ENCODE assay signal across 10 mouse cellular contexts in genomic region chr7:36694642-36695191, GRCm38 (mm10). TPM values are rescaled to one million over a fixed set of nuclear protein-coding genes. Genes with fewer than 3 reads are reported as not detected.
DNase-seq lines count a peak whose midpoint lies in the region; ATAC-seq and TF ChIP-seq lines count a peak whose summit lies in the region.
"Had no signal": no experiment of that assay in that cellular context is flagged by ENCODE, and none has a peak within 500 bp of the region (broad histone marks: within the 10 kb centered on the region; RNA-seq: fewer than 3 reads in every experiment).

No protein-coding gene starts in this region.

- peaks cover 64% of the 10 kb centered on the region for H3K27me3 ChIP-seq in heart, embryonic 16.5 days (ENCODE audit: control insufficient read depth, insufficient read depth, low read length)
- peaks cover 14% of the 10 kb centered on the region for H3K27me3 ChIP-seq in heart, adult 2 months (ENCODE audit: control insufficient read depth, insufficient read depth, low read length)
- H3K27me3 ChIP-seq in embryonic facial prominence, embryonic 11.5 days (ENCODE audit: control insufficient read depth, insufficient read depth, low read length): peaks cover 45% of the 10 kb centered on the region
- H3K27me3 ChIP-seq in hindbrain, embryonic 13.5 days: peaks cover 55% of the 10 kb centered on the region
- peaks cover 67% of the 10 kb centered on the region for H3K27me3 ChIP-seq in midbrain, embryonic 13.5 days

- TF ChIP-seq POLR2A in heart, adult 2 months (IDR thresholded peaks at IDR 0.05; ENCODE audit: insufficient read depth, low read depth, low read length): no peak

- H3K27ac ChIP-seq in heart, embryonic 16.5 days (ENCODE audit: low read length): no peak overlapping the region
- H3K27ac ChIP-seq in heart, adult 2 months: no peak overlapping the region
- H3K27ac ChIP-seq in embryonic facial prominence, embryonic 11.5 days (replicated peaks; ENCODE audit: low read depth, low read length): no peak overlapping the region
- peak overlapping the region; percentile 96 for H3K27ac ChIP-seq in hindbrain, embryonic 13.5 days
- no peak overlapping the region for H3K27ac ChIP-seq in midbrain, embryonic 13.5 days
- H3K27ac ChIP-seq: liver, embryonic 14.5 days had no signal

- DNase-seq in heart, adult 2 months: no peak
- no peak for DNase-seq in embryonic facial prominence, embryonic 11.5 days (ENCODE audit: low spot score)
- DNase-seq in spleen, adult 18-20 months: no peak
- no peak for DNase-seq in thymus, postnatal 0 days (ENCODE audit: low spot score)
- DNase-seq in heart, adult 11 months: no peak
- DNase-seq: kidney, postnatal 36 days had no signal

- no peak for ATAC-seq in heart, embryonic 16.5 days (replicated peaks; ENCODE audit: extremely low read depth, insufficient read depth, low FRiP score)
- ATAC-seq in embryonic facial prominence, embryonic 11.5 days (replicated peaks; ENCODE audit: insufficient number of reproducible peaks, low FRiP score, low TSS enrichment, low read depth): no peak
- ATAC-seq in hindbrain, embryonic 13.5 days (ENCODE audit: low FRiP score): no peak
- ATAC-seq in midbrain, embryonic 13.5 days: no peak

- 23% methylated on average over 7 of the region's 7 CpGs for WGBS in heart, embryonic 16.5 days
- WGBS in heart, adult 2 months: 53% methylated on average over 7 of the region's 7 CpGs
- WGBS in embryonic facial prominence, embryonic 11.5 days: 4% methylated on average over 7 of the region's 7 CpGs
- WGBS in hindbrain, embryonic 13.5 days: 8% methylated on average over 7 of the region's 7 CpGs
- 5% methylated on average over 7 of the region's 7 CpGs for WGBS in midbrain, embryonic 13.5 days

- H3K4me2 ChIP-seq in heart, embryonic 16.5 days (ENCODE audit: low read depth, low read length): peak overlapping the region; percentile 98; the same call in 1 of the 2 replicates
- no peak overlapping the region for H3K4me2 ChIP-seq in embryonic facial prominence, embryonic 11.5 days (ENCODE audit: low read depth, low read length)
- H3K4me2 ChIP-seq in hindbrain, embryonic 13.5 days: peak overlapping the region; percentile 92
- H3K4me2 ChIP-seq in midbrain, embryonic 13.5 days (replicated peaks): peak overlapping the region; percentile 97

- no peak for TF ChIP-seq EP300 in heart, adult 2 months (IDR thresholded peaks at IDR 0.05; ENCODE audit: insufficient read depth, low read depth, low read length)

- no peak for TF ChIP-seq CTCF in heart, adult 2 months (IDR thresholded peaks at IDR 0.05)

- no peaks in the 10 kb centered on the region; the same call in 1 of the 2 replicates for H3K79me2 ChIP-seq in heart, adult 2 months (replicated peaks; ENCODE audit: control insufficient read depth, insufficient read depth, low read length)

- no peaks in the 10 kb centered on the region for H3K9me3 ChIP-seq in heart, embryonic 16.5 days (replicated peaks; ENCODE audit: control insufficient read depth, low read length)
- H3K9me3 ChIP-seq in embryonic facial prominence, embryonic 11.5 days (replicated peaks; ENCODE audit: control insufficient read depth, low read length): no peaks in the 10 kb centered on the region
- H3K9me3 ChIP-seq in hindbrain, embryonic 13.5 days: no peaks in the 10 kb centered on the region
- H3K9me3 ChIP-seq in midbrain, embryonic 13.5 days: no peaks in the 10 kb centered on the region

- no peak overlapping the region for H3K4me3 ChIP-seq in heart, embryonic 16.5 days (ENCODE audit: low read length)
- no peak overlapping the region for H3K4me3 ChIP-seq in heart, adult 2 months
- peak overlapping the region; percentile 79 for H3K4me3 ChIP-seq in embryonic facial prominence, embryonic 11.5 days (ENCODE audit: low read depth, low read length)
- peak overlapping the region; percentile 90 for H3K4me3 ChIP-seq in hindbrain, embryonic 13.5 days
- peak overlapping the region; percentile 82 for H3K4me3 ChIP-seq in midbrain, embryonic 13.5 days (replicated peaks)

- intact Hi-C loops in heart, adult 2 months (cut with DNase I): no loop called here

- no peaks in the 10 kb centered on the region for H3K36me3 ChIP-seq in heart, embryonic 16.5 days (ENCODE audit: control insufficient read depth, insufficient read depth)
- no peaks in the 10 kb centered on the region for H3K36me3 ChIP-seq in heart, adult 2 months (ENCODE audit: control insufficient read depth, insufficient read depth, low read length)
- H3K36me3 ChIP-seq in embryonic facial prominence, embryonic 11.5 days (replicated peaks; ENCODE audit: control insufficient read depth, insufficient read depth, low read depth, low read length): no peaks in the 10 kb centered on the region
- no peaks in the 10 kb centered on the region for H3K36me3 ChIP-seq in hindbrain, embryonic 13.5 days
- H3K36me3 ChIP-seq in midbrain, embryonic 13.5 days: no peaks in the 10 kb centered on the region

- no peak overlapping the region for H3K9ac ChIP-seq in heart, embryonic 16.5 days (ENCODE audit: low read length)
- H3K9ac ChIP-seq in heart, adult 2 months (ENCODE audit: low read depth, low read length): no peak overlapping the region
- H3K9ac ChIP-seq in embryonic facial prominence, embryonic 11.5 days (replicated peaks; ENCODE audit: low read length): no peak overlapping the region
- H3K9ac ChIP-seq in hindbrain, embryonic 13.5 days: peak overlapping the region; percentile 95
- no peak overlapping the region for H3K9ac ChIP-seq in midbrain, embryonic 13.5 days (replicated peaks)
- H3K9ac ChIP-seq: liver, embryonic 14.5 days had no signal

- H3K4me1 ChIP-seq in heart, embryonic 16.5 days (ENCODE audit: control insufficient read depth, insufficient read depth, low read length): peaks cover 21% of the 10 kb centered on the region
- peaks cover 1% of the 10 kb centered on the region for H3K4me1 ChIP-seq in heart, adult 2 months (ENCODE audit: control insufficient read depth, insufficient read depth, low read length)
- H3K4me1 ChIP-seq in embryonic facial prominence, embryonic 11.5 days (ENCODE audit: control insufficient read depth, insufficient read depth, low read length): peaks cover 8% of the 10 kb centered on the region
- H3K4me1 ChIP-seq in hindbrain, embryonic 13.5 days (replicated peaks): peaks cover 67% of the 10 kb centered on the region
- H3K4me1 ChIP-seq in midbrain, embryonic 13.5 days (replicated peaks): peaks cover 48% of the 10 kb centered on the region

RNA-seq across cellular contexts. Expression of gene Tshz3, which starts 3.2 kb away (rescaled TPM):
- 3.2 and 3.7 TPM in 2 replicates for polyA plus RNA-seq in heart, embryonic 16.5 days (2015; fragmentation: Nextera tagmentation; extraction: Ambion mirVana)
- 1 to 10 TPM; 3.5 to 4.3 TPM for total RNA-seq in heart, adult 2 months (2021)
- 1.8 and 3.6 TPM in 2 replicates for polyA plus RNA-seq in heart, adult 2 months (2012; rRNA removed)
- 3.7 and 4.9 TPM in 2 replicates for polyA plus RNA-seq in embryonic facial prominence, embryonic 11.5 days (2014; fragmentation: Nextera tagmentation; extraction: Ambion mirVana)
- 37.1 and 39.9 TPM in 2 replicates for polyA plus RNA-seq in hindbrain, embryonic 13.5 days (2015; fragmentation: Nextera tagmentation; extraction: Ambion mirVana)
- 7.9 and 9.1 TPM in 2 replicates for polyA plus RNA-seq in midbrain, embryonic 13.5 days (2015; fragmentation: Nextera tagmentation; extraction: Ambion mirVana)
- polyA plus RNA-seq in thymus, postnatal 0 days (2015; fragmentation: Nextera tagmentation; extraction: Ambion mirVana): 0.64 and 0.99 TPM in 2 replicates

Comparison
In these comparisons a context has a peak if more than half of its experiments do, and no peak if none do; other contexts are left out.
1. H3K4me3 ChIP-seq: peak in embryonic facial prominence, embryonic 11.5 days (single experiment), hindbrain, embryonic 13.5 days (single experiment) and midbrain, embryonic 13.5 days (single experiment); none in heart, embryonic 16.5 days (single experiment) and heart, adult 2 months (single experiment).